Mouse (Mus musculus): ENCODE measurements around the gene Tmem256. TPM values are rescaled to one million over a fixed set of nuclear protein-coding genes. Genes with fewer than 3 reads are reported as not detected.

Gene Tmem256
- 351 and 399 TPM in 2 replicates for polyA plus RNA-seq (2016; fragmentation: Nextera tagmentation; extraction: Ambion mirVana)

GRCm38 (mm10) chr11:69837952-69838713, at the start of gene Tmem256:
Gene Tmem256, plus strand, starts transcription at chr11:69838514.
- H3K4me2 ChIP-seq (replicated peaks): peak within 1 kb of the TSS; percentile 97
- peak within 1 kb of the TSS; percentile 92 for H3K27ac ChIP-seq
- H3K27me3 ChIP-seq: no peaks in the 10 kb centered on the region
- peak within 1 kb of the TSS; percentile 87 for H3K9ac ChIP-seq
- peak within 1 kb of the TSS; percentile 79 for H3K4me3 ChIP-seq
- no peaks in the 10 kb centered on the region for H3K9me3 ChIP-seq
- H3K4me1 ChIP-seq: peaks cover 37% of the 10 kb centered on the region
- under 1% methylated on average over 34 of the region's 34 CpGs for WGBS
- peak; percentile 85 for ATAC-seq (ENCODE audit: insufficient number of reproducible peaks, insufficient read depth, low FRiP score, low TSS enrichment)
- H3K36me3 ChIP-seq: 0 out of 2 replicates have a peak, but pooled peaks cover 8% of the 10 kb centered on the region

- no peak overlapping the region for H3K4me2 ChIP-seq (replicated peaks)
- H3K36me3 ChIP-seq: no peaks in the 10 kb centered on the region
- H3K4me1 ChIP-seq: no peaks in the 10 kb centered on the region
- no peak overlapping the region for H3K4me3 ChIP-seq
- no peaks in the 10 kb centered on the region for H3K9me3 ChIP-seq
- 47% methylated on average over 5 of the region's 5 CpGs for WGBS
- H3K9ac ChIP-seq: no peak overlapping the region
- ATAC-seq (ENCODE audit: insufficient number of reproducible peaks, insufficient read depth, low FRiP score, low TSS enrichment): no peak
- no peak overlapping the region for H3K27ac ChIP-seq
- peaks cover 8% of the 10 kb centered on the region for H3K27me3 ChIP-seq
Measured at GRCm38 (mm10) chr11:69789431-69789830, 48.9 kb upstream of the Tmem256 start.

- Histone ChIP-seq H3K27ac (no peak overlapping the region), H3K4me1 (0 out of 2 replicates have a peak, but pooled peaks cover 5% of the 10 kb centered on the region), H3K4me3 (no peak overlapping the region), H3K4me2 (replicated peaks) (no peak overlapping the region), H3K27me3 (peaks cover 16% of the 10 kb centered on the region), H3K36me3 (no peaks in the 10 kb centered on the region), H3K9ac (no peak overlapping the region), H3K9me3 (no peaks in the 10 kb centered on the region)
- 72% methylated on average over 5 of the region's 5 CpGs for WGBS
- ATAC-seq (ENCODE audit: insufficient number of reproducible peaks, insufficient read depth, low FRiP score, low TSS enrichment): no peak
Measured at GRCm38 (mm10) chr11:69791420-69791819, 46.9 kb upstream of the Tmem256 start.

GRCm38 (mm10) chr11:69793429-69793828, 44.9 kb upstream of the Tmem256 start:
- 57% methylated on average over 5 of the region's 5 CpGs for WGBS
- ATAC-seq (ENCODE audit: insufficient number of reproducible peaks, insufficient read depth, low FRiP score, low TSS enrichment): no peak

GRCm38 (mm10) chr11:69795168-69795982, 42.9 kb upstream of the Tmem256 start, which contains the start of gene Chrnb1:
Gene Chrnb1, minus strand, starts transcription at chr11:69795943.
- H3K4me3 ChIP-seq: peak within 1 kb of the TSS; percentile 43
- peak; percentile 92 for ATAC-seq (ENCODE audit: insufficient number of reproducible peaks, insufficient read depth, low FRiP score, low TSS enrichment)
- no peaks in the 10 kb centered on the region for H3K9me3 ChIP-seq
- 2% methylated on average over 52 of the region's 52 CpGs for WGBS
- H3K9ac ChIP-seq: peak within 1 kb of the TSS; percentile 48
- peaks cover 16% of the 10 kb centered on the region for H3K4me1 ChIP-seq
- H3K4me2 ChIP-seq (replicated peaks): peak within 1 kb of the TSS; percentile 87
- no peaks in the 10 kb centered on the region for H3K36me3 ChIP-seq
- H3K27ac ChIP-seq: peak within 1 kb of the TSS; percentile 38; the same call in 1 of the 2 replicates
- H3K27me3 ChIP-seq: peaks cover 41% of the 10 kb centered on the region

More at GRCm38 (mm10) chr11:69793429-69793828, 44.9 kb upstream of the Tmem256 start:
- Histone ChIP-seq H3K4me1 (0 out of 2 replicates have a peak, but pooled peaks cover 5% of the 10 kb centered on the region), H3K36me3 (no peaks in the 10 kb centered on the region), H3K27me3 (peaks cover 36% of the 10 kb centered on the region), H3K4me2 (replicated peaks) (no peak overlapping the region), H3K4me3 (no peak overlapping the region), H3K9ac (no peak overlapping the region), H3K27ac (no peak overlapping the region), H3K9me3 (no peaks in the 10 kb centered on the region)

GRCm38 (mm10) chr11:69795983-69796435, 42.3 kb upstream of the Tmem256 start:
- peaks cover 19% of the 10 kb centered on the region for H3K4me1 ChIP-seq
- no peak overlapping the region for H3K27ac ChIP-seq
- peak overlapping the region; percentile 48 for H3K9ac ChIP-seq
- peaks cover 41% of the 10 kb centered on the region for H3K27me3 ChIP-seq
- ATAC-seq (ENCODE audit: insufficient number of reproducible peaks, insufficient read depth, low FRiP score, low TSS enrichment): no peak
- no peaks in the 10 kb centered on the region for H3K9me3 ChIP-seq
- 3% methylated on average over 13 of the region's 13 CpGs for WGBS
- peak overlapping the region; percentile 43 for H3K4me3 ChIP-seq
- peak overlapping the region; percentile 87 for H3K4me2 ChIP-seq (replicated peaks)
- H3K36me3 ChIP-seq: no peaks in the 10 kb centered on the region

GRCm38 (mm10) chr11:69797924-69798323, 40.4 kb upstream of the Tmem256 start:
- ATAC-seq (ENCODE audit: insufficient number of reproducible peaks, insufficient read depth, low FRiP score, low TSS enrichment): no peak
- H3K27ac ChIP-seq: no peak overlapping the region
- no peaks in the 10 kb centered on the region for H3K9me3 ChIP-seq
- peaks cover 34% of the 10 kb centered on the region for H3K4me1 ChIP-seq
- H3K4me3 ChIP-seq: no peak overlapping the region
- no peaks in the 10 kb centered on the region for H3K36me3 ChIP-seq
- H3K27me3 ChIP-seq: peaks cover 60% of the 10 kb centered on the region
- no peak overlapping the region for H3K9ac ChIP-seq
- 68% methylated on average over 7 of the region's 7 CpGs for WGBS
- H3K4me2 ChIP-seq (replicated peaks): no peak overlapping the region

GRCm38 (mm10) chr11:69799394-69800137, 38.7 kb upstream of the Tmem256 start:
- no peaks in the 10 kb centered on the region for H3K36me3 ChIP-seq

GRCm38 (mm10) chr11:69800138-69800391, 38.2 kb upstream of the Tmem256 start:
- 0% methylated on average over 11 of the region's 11 CpGs for WGBS
- Histone ChIP-seq H3K9ac (peak overlapping the region; percentile 68), H3K36me3 (no peaks in the 10 kb centered on the region), H3K4me1 (peaks cover 55% of the 10 kb centered on the region), H3K4me3 (peak overlapping the region; percentile 57), H3K27me3 (peaks cover 72% of the 10 kb centered on the region), H3K4me2 (replicated peaks) (peak overlapping the region; percentile 90), H3K27ac (peak overlapping the region; percentile 83), H3K9me3 (no peaks in the 10 kb centered on the region)
- ATAC-seq (ENCODE audit: insufficient number of reproducible peaks, insufficient read depth, low FRiP score, low TSS enrichment): 0 out of 2 replicates have a peak, but pooled peaks have one; percentile 23

More at GRCm38 (mm10) chr11:69799394-69800137, 38.7 kb upstream of the Tmem256 start:
- Histone ChIP-seq H3K9ac (no peak overlapping the region; the same call in 1 of the 2 replicates), H3K27me3 (peaks cover 67% of the 10 kb centered on the region), H3K4me3 (peak overlapping the region; percentile 57), H3K4me2 (replicated peaks) (peak overlapping the region; percentile 90), H3K4me1 (peaks cover 50% of the 10 kb centered on the region), H3K27ac (peak overlapping the region; percentile 83; the same call in 1 of the 2 replicates), H3K9me3 (no peaks in the 10 kb centered on the region)
- ATAC-seq (ENCODE audit: insufficient number of reproducible peaks, insufficient read depth, low FRiP score, low TSS enrichment): no peak
- WGBS: 23% methylated on average over 11 of the region's 12 CpGs

GRCm38 (mm10) chr11:69800392-69801197, 37.7 kb upstream of the Tmem256 start:
- no peaks in the 10 kb centered on the region for H3K9me3 ChIP-seq
- H3K4me3 ChIP-seq: peak overlapping the region; percentile 57
- H3K36me3 ChIP-seq: no peaks in the 10 kb centered on the region
- H3K9ac ChIP-seq: peak overlapping the region; percentile 68
- peaks cover 77% of the 10 kb centered on the region for H3K27me3 ChIP-seq
- H3K4me1 ChIP-seq: peaks cover 54% of the 10 kb centered on the region
- WGBS: under 1% methylated on average over 36 of the region's 36 CpGs
- H3K27ac ChIP-seq: peak overlapping the region; percentile 83
- H3K4me2 ChIP-seq (replicated peaks): peak overlapping the region; percentile 90
- peak; percentile 74 for ATAC-seq (ENCODE audit: insufficient number of reproducible peaks, insufficient read depth, low FRiP score, low TSS enrichment)

All from embryonic facial prominence, embryonic 12.5 days (tissue).